Mouse (Mus musculus): ENCODE data around the gene Gsc2.

Gsc2 gene

GRCm38 (mm10) chr16:17927351-17928082 lies 12.7 kb upstream of the Gsc2 start:
- in situ Hi-C loops (cut with MseI, MboI), result no loop called here

- in situ Hi-C loops (cut with MseI, MboI), result no loop called here
Measured at GRCm38 (mm10) chr16:17922163-17922538, 7.3 kb upstream of the Gsc2 start.

- in situ Hi-C loops (cut with MseI, MboI), result no loop called here
Measured at GRCm38 (mm10) chr16:17921325-17922162, 6.7 kb upstream of the Gsc2 start.

- in situ Hi-C loops (cut with MseI, MboI), result no loop called here
Measured at GRCm38 (mm10) chr16:17920586-17920985, 5.7 kb upstream of the Gsc2 start.

GRCm38 (mm10) chr16:17911052-17911595 lies 3.7 kb downstream of the Gsc2 start, which contains the start of gene Ess2:
Gene Ess2 (minus strand): TSS chr16:17911348.
- in situ Hi-C loops (cut with MseI, MboI), result no loop called here

- in situ Hi-C loops (cut with MseI, MboI), result no loop called here
Measured at GRCm38 (mm10) chr16:17898462-17898861, 16.4 kb downstream of the Gsc2 start, which contains the start of the genes Dgcr2 and Tssk2. Gene Dgcr2 (minus strand): TSS chr16:17898562. Gene Tssk2 (plus strand): TSS chr16:17898637.

GRCm38 (mm10) chr16:17896091-17896490 lies 18.8 kb downstream of the Gsc2 start:
- in situ Hi-C loops (cut with MseI, MboI), result no loop called here

- in situ Hi-C loops (cut with MseI, MboI), result no loop called here
Measured at GRCm38 (mm10) chr16:17893923-17894322, 20.9 kb downstream of the Gsc2 start, which contains the start of gene Tssk1. Gene Tssk1 (plus strand): TSS chr16:17894223.

- in situ Hi-C loops (cut with MseI, MboI), result no loop called here
Measured at GRCm38 (mm10) chr16:17892606-17893005, 22.3 kb downstream of the Gsc2 start.

GRCm38 (mm10) chr16:17891567-17891959 lies 23.3 kb downstream of the Gsc2 start, which contains the start of gene Gm20518:
Gene Gm20518 (minus strand): TSS chr16:17891671.
- in situ Hi-C loops (cut with MseI, MboI), result no loop called here

- in situ Hi-C loops (cut with MseI, MboI), result no loop called here
Measured at GRCm38 (mm10) chr16:17890917-17891566, 23.8 kb downstream of the Gsc2 start.

- in situ Hi-C loops (cut with MseI, MboI), result no loop called here
Measured at GRCm38 (mm10) chr16:17890342-17890727, 24.5 kb downstream of the Gsc2 start.

GRCm38 (mm10) chr16:17889689-17890341 lies 25.0 kb downstream of the Gsc2 start:
- in situ Hi-C loops (cut with MseI, MboI), result no loop called here

- in situ Hi-C loops (cut with MseI, MboI), result no loop called here
Measured at GRCm38 (mm10) chr16:17884116-17884515, 30.7 kb downstream of the Gsc2 start.

- in situ Hi-C loops (cut with MseI, MboI), result no loop called here
Measured at GRCm38 (mm10) chr16:17882196-17882595, 32.7 kb downstream of the Gsc2 start.

GRCm38 (mm10) chr16:17879571-17879970 lies 35.3 kb downstream of the Gsc2 start:
- in situ Hi-C loops (cut with MseI, MboI), result no loop called here

GRCm38 (mm10) chr16:17876096-17876495 lies 38.8 kb downstream of the Gsc2 start:
- in situ Hi-C loops (cut with MseI, MboI), result no loop called here

GRCm38 (mm10) chr16:17875174-17875573 lies 39.7 kb downstream of the Gsc2 start:
- in situ Hi-C loops (cut with MseI, MboI), result no loop called here

GRCm38 (mm10) chr16:17872995-17873394 lies 41.9 kb downstream of the Gsc2 start:
- in situ Hi-C loops (cut with MseI, MboI), result no loop called here

- in situ Hi-C loops (cut with MseI, MboI), result no loop called here
Measured at GRCm38 (mm10) chr16:17871248-17871647, 43.6 kb downstream of the Gsc2 start.

GRCm38 (mm10) chr16:17865770-17866169 lies 49.1 kb downstream of the Gsc2 start:
- in situ Hi-C loops (cut with MseI, MboI), result no loop called here
